Mouse (Mus musculus): ENCODE data around the gene Acsl3. TPM values are rescaled to one million over a fixed set of nuclear protein-coding genes. Genes with fewer than 3 reads are reported as not detected.

Acsl3 gene
- polyA plus RNA-seq, 1 experiment from 2014 or later: 45.3 TPM

DNA sequence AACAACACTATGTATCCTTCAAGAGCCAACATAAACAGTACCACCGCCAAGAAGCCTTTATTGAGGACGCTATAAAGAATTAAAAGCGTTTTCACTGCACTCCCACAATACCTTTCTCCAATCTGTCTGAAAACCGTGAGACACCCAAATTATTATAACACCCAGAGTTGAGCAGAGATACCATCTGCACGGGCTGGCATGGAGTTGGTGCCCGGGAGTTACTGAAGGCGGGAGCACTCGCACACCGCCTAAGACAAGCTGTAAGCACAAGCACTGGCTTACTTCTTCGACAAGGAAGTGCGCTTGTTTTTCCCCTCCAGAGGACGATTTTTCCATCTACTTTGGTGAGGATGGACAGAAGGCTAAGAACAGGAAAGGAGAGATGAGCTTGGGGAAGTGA is 84.6 kb downstream of the Acsl3 start:
- ATAC-seq (replicated peaks; ENCODE audit: low FRiP score): no peak
- 89% methylated on average over 12 of the region's 12 CpGs for WGBS

DNA sequence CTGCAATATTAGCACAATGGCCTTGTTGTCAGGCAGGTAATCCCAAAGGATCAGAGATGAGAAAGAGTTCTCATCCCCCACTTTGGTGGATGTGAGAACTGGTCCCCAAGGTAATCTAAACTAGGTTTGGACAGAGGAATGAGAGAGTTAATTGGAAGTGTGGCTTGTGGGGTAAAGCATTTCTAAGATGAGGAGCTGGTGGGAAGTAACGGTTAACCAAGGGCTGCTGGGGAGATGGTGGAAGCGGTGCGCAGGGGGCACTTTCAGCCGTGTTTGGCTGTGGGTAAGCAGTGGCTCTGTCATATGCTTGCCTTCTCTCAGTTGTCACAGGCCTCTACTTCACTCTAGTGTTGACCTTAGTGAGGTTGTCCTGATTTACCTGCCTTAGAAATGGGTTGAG is 85.7 kb downstream of the Acsl3 start:
- no peak overlapping the region for H3K4me2 ChIP-seq
- no peak for DNase-seq (ENCODE audit: low spot score)
- H3K9me3 ChIP-seq (ENCODE audit: control insufficient read depth, low read length): no peaks in the 10 kb centered on the region
- H3K36me3 ChIP-seq (ENCODE audit: control insufficient read depth, insufficient read depth, low read length): no peaks in the 10 kb centered on the region
- H3K9ac ChIP-seq (ENCODE audit: low read depth, low read length): no peak overlapping the region
- no peak overlapping the region for H3K4me3 ChIP-seq (ENCODE audit: low read depth, low read length)
- no peak for ATAC-seq (replicated peaks; ENCODE audit: low FRiP score)
- no peaks in the 10 kb centered on the region for H3K27me3 ChIP-seq (replicated peaks; ENCODE audit: control insufficient read depth, insufficient read depth, low read length)
- no peaks in the 10 kb centered on the region for H3K4me1 ChIP-seq (replicated peaks; ENCODE audit: control insufficient read depth, insufficient read depth, low read length)
- no peak overlapping the region for H3K27ac ChIP-seq (ENCODE audit: low read depth, low read length)
- WGBS: 87% methylated on average over 4 of the region's 4 CpGs

More for the DNA sequence above, 84.6 kb downstream of the Acsl3 start:
- Histone ChIP-seq H3K4me1 (replicated peaks; ENCODE audit: control insufficient read depth, insufficient read depth, low read length) (no peaks in the 10 kb centered on the region), H3K27ac (ENCODE audit: low read depth, low read length) (no peak overlapping the region), H3K4me2 (no peak overlapping the region), H3K9me3 (ENCODE audit: control insufficient read depth, low read length) (no peaks in the 10 kb centered on the region), H3K36me3 (ENCODE audit: control insufficient read depth, insufficient read depth, low read length) (no peaks in the 10 kb centered on the region), H3K9ac (ENCODE audit: low read depth, low read length) (no peak overlapping the region), H3K27me3 (replicated peaks; ENCODE audit: control insufficient read depth, insufficient read depth, low read length) (no peaks in the 10 kb centered on the region), H3K4me3 (ENCODE audit: low read depth, low read length) (no peak overlapping the region)
- DNase-seq (ENCODE audit: low spot score): no peak

DNA sequence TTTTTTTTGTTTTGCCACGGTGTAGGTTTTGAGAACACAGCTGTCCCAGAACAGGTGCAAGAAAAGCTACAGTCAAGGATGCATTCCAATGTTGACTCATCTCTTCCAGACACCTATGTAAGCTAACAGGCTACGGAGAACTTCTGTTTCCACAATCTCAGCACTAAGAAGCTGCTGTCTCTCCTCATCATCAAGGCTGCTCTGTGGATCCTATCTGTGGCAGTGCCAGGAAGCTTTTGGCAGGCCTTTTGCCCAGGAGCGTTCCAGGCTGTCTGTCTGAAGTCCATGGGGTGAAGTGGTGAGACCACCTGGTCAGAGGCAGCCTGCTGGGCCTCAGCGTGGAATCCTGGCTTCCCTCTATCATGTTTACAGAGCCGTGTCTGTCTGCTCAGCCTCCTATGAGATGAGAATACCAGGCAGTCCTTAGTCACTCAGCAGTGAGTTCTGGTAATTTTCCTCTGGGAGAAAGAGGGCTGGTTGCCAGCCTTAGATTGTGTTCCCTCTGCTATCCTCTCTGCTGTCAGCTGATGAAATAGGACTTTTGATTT is 87.7 kb downstream of the Acsl3 start:
- Histone ChIP-seq H3K9ac (ENCODE audit: low read depth, low read length) (no peak overlapping the region), H3K4me3 (ENCODE audit: low read depth, low read length) (no peak overlapping the region), H3K27me3 (replicated peaks; ENCODE audit: control insufficient read depth, insufficient read depth, low read length) (no peaks in the 10 kb centered on the region), H3K27ac (ENCODE audit: low read depth, low read length) (no peak overlapping the region), H3K36me3 (ENCODE audit: control insufficient read depth, insufficient read depth, low read length) (no peaks in the 10 kb centered on the region), H3K4me1 (replicated peaks; ENCODE audit: control insufficient read depth, insufficient read depth, low read length) (no peaks in the 10 kb centered on the region), H3K9me3 (ENCODE audit: control insufficient read depth, low read length) (no peaks in the 10 kb centered on the region), H3K4me2 (no peak overlapping the region)
- WGBS: 47% methylated on average over 5 of the region's 5 CpGs
- no peak for DNase-seq (ENCODE audit: low spot score)
- no peak for ATAC-seq (replicated peaks; ENCODE audit: low FRiP score)

Other genes starting within 250 kb of the Acsl3 start
- gene Farsb, start 168.9 kb upstream of the Acsl3 start, polyA plus RNA-seq (2014; fragmentation: Nextera tagmentation; extraction: Ambion mirVana): 204 and 227 TPM in 2 replicates
- not detected in 2 replicates for gene Mogat1, start 146.8 kb upstream of the Acsl3 start, polyA plus RNA-seq (2014; fragmentation: Nextera tagmentation; extraction: Ambion mirVana)
- gene BC035947, start 145.7 kb upstream of the Acsl3 start, polyA plus RNA-seq (2014; fragmentation: Nextera tagmentation; extraction: Ambion mirVana): not detected in 2 replicates
- 2.4 and 2.8 TPM in 2 replicates for gene Utp14b, start 213 bp downstream of the Acsl3 start, polyA plus RNA-seq (2014; fragmentation: Nextera tagmentation; extraction: Ambion mirVana)
- gene Kcne4, start 158.9 kb downstream of the Acsl3 start, polyA plus RNA-seq (2014; fragmentation: Nextera tagmentation; extraction: Ambion mirVana): 0.32 and 0.44 TPM in 2 replicates